Mouse (Mus musculus): Measurements from ENCODE around the gene St3gal6.

Gene St3gal6

DNA sequence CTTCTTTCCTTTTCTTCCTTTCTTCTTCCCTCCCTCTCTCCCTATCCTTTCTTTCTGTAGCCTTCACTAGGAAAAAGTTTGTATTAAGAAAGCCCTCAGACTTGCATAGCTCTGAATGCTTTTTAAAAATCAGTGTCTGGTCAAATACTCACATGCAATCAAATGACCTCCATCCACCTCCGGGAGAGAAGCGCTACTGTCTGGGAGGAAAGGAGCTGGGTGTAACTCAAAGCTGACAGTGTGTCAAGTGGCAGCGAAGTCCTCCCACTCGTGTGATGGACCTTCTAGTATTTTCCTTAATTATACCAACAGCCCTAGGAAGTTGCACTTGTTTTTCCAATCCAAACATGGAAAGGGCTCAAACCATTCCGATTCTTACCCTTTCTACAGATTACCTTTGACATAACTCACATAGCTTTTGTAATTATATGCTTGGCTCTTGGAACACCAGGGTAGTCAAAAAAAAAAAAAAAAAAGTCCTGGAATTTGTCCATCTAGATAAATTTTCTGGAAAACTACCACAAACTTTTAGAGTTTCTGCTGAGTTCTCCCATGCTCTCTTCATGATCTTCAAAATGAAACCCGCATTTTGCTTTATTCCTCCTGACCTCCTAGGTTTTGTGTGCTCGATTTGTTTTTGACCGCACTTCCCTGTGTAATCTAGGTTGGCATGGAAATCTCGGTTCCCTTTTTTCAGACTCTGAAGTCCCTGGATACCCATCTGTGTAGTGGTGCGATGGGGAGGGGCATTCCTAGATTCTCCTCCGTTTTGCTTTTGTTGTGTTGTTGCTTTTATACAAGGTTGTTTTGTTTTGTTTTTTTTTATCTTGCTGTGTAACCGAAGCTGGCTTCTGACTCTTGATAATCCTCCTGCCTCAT lies at the start of gene St3gal6:
TSS of gene St3gal6 (minus strand) at position 272 of the 879 bp plus-strand sequence.
- DNase-seq (ENCODE audit: low spot score in 2 of 2): no peak

- DNase-seq (ENCODE audit: low spot score in 2 of 2): no peak
Measured at GRCm38 (mm10) chr16:58570694-58571264, 46.7 kb upstream of the St3gal6 start.

GRCm38 (mm10) chr16:58561196-58561595 lies 37.2 kb upstream of the St3gal6 start:
- no peak for DNase-seq (ENCODE audit: low spot score in 2 of 2)

GRCm38 (mm10) chr16:58556067-58556830 lies 32.2 kb upstream of the St3gal6 start:
- no peak for DNase-seq (ENCODE audit: low spot score in 2 of 2)

GRCm38 (mm10) chr16:58554673-58555072 lies 30.6 kb upstream of the St3gal6 start:
- DNase-seq (ENCODE audit: low spot score in 2 of 2): no peak

GRCm38 (mm10) chr16:58548042-58548441 lies 24.0 kb upstream of the St3gal6 start:
- DNase-seq (ENCODE audit: low spot score in 2 of 2): no peak

DNA sequence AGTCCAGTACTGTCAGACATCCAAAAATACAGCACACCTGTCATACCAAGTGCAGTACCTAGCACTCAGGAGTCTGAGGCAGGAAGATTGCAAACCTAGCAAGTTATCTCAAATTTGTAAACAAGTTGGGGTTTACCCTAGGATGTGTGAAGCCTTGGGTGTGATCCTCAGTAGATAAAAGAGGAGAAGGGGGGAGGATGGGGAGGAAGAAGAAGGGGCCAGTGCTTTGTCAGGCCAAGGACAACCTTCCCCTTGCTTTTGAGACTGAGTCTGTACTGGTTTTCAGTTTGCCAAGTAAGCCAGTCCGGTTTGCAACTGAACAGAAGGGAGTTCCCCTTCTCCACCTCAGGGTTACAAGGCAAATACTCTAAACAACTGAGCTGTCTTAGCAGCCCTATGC lies 22.1 kb upstream of the St3gal6 start:
- DNase-seq (ENCODE audit: low spot score in 2 of 2): no peak

GRCm38 (mm10) chr16:58539490-58539889 lies 15.4 kb upstream of the St3gal6 start:
- no peak for DNase-seq (ENCODE audit: low spot score in 2 of 2)

DNA sequence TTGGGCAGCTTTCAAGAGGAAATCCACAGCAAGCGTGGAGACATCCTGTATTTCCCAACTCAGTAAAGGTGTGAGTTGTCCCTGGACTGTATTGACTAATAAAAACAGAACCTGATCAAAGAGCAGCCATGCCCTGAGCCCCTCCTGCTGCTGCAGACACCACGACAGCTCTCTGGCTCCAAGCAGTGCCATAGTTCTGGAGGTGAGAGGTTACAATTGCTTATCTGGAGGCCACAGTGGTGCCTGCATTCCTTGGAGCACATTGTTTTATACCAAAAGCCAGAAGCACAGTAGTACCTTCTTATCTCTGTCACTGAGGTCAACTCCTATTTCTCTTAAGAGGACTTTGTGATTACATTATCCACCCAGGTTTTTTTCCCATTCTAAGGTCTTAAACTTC lies 15.0 kb upstream of the St3gal6 start:
- no peak for DNase-seq (ENCODE audit: low spot score in 2 of 2)

DNA sequence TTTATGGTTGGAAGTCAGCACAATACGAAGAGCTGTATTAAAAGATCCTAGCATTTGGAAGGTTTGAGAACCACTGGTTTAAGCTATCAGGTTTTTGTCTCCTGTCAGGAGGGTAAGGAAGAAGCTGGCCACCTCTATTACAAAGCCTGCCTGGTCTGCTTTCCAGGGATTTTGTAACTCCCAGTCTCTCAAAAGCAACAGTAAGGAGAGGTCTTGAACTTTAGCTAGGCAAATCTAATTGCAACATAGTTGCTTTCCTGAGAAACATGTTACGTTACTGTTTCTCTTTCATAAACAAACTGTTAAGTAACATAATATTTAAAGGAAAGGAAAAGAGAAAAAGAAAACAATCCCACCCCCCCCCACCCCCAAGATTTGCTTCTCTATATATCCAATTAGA lies 12.0 kb upstream of the St3gal6 start:
- no peak for DNase-seq (ENCODE audit: low spot score in 2 of 2)

DNA sequence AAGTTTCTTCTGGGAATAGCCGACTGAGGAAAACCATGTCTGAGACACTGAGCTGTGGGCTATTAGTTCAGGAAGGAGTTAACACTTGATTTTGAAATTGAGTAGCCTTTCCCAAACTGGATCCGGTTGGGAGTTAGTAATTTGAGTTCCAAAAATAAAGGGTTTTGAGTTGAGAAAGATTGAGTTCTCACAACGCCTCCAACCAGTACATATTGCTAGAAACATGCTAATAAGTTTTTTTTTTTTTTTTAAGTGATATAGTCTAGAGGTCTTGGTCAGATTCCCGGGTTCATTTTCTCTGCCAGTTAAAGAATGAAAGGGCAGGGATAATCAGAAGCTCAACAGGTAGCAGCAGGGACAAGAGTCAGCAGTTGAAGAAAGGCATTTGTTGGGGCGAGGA lies 11.2 kb upstream of the St3gal6 start:
- no peak for DNase-seq (ENCODE audit: low spot score in 2 of 2)

DNA sequence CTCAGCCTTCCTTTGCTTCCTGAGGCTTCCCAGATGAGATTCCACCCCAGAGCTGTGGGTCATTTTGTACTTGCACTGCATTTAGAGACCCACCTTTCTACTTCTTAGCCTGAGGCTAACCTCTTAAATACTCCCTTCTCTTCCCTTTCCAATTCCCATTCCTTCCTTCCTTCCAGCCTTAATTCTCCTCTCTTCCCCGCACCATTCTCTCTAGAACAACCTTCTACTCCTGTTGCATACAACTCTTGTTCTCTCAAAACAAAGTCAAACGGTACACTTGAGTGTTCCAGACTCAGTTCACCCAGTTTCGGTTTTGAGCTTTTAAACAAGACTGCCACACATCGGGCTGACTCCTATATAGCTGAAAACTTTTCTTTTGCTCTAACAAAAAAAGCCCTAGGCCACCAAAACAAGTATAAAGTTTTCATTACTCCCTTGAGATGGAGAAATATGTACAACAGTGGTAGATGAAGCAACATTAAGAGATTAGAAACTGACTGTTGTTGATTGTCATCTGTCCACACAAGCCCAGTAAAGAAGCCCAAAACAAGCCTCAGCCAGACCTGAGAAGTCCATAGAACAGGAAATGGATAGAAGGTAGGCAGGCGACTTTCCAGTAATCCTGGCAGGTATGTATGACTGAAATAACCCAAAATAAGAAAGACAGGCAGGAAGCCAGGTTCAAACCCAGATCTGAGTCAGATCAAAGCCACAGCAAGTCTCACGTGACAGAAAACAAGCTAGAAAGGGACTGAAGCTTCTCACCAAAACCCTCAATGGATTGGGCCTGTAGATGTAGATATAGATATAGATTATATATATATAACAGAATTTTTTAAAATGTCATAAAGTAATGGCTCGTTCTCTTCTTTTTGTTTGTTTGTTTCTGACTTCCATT lies 10.5 kb upstream of the St3gal6 start:
- DNase-seq (ENCODE audit: low spot score in 2 of 2): no peak

- DNase-seq (ENCODE audit: low spot score in 2 of 2): no peak
Measured at GRCm38 (mm10) chr16:58533742-58534141, 9.7 kb upstream of the St3gal6 start.

- DNase-seq (ENCODE audit: low spot score in 2 of 2): no peak
Measured at GRCm38 (mm10) chr16:58533254-58533653, 9.2 kb upstream of the St3gal6 start.

GRCm38 (mm10) chr16:58532511-58532910 lies 8.5 kb upstream of the St3gal6 start:
- no peak for DNase-seq (ENCODE audit: low spot score in 2 of 2)

DNA sequence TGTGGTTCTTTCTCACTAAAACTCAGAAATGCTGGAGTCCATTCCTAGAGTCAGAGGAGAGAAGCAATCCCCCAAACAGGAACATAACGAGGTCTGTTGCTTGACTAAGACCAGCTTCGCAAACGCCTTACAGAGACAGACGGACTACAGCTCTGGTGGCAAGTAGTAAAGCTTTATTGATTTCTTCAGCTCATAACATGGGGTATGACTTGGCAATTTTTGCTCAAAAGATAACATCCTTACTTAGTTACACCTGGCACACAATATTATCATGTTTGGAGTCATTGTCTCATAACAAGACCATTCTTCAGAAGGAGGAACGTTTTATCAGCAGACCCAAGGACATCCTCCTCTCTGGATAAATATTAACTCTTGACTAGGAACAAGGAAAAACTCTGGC lies 3.8 kb upstream of the St3gal6 start:
- DNase-seq (ENCODE audit: low spot score in 2 of 2): no peak

DNA sequence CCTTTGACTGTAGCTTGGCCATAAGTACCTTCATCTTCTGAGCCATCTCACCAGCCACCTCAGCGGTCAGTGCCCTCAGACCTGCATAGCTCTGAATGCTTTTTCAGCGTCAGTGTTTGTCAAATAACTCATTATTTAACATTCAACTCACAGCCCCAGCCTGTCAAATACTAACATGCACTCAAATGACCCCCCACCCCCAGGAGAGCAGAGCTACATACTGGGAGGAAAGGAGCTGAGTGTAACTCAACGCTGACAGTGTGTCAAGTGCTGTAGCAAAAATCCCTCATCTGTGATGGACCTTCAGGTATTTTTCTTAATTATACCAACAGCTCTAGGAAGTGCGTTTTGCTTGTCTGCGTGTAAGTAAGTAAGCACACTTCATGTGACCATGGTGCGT lies 2.7 kb upstream of the St3gal6 start:
- no peak for DNase-seq (ENCODE audit: low spot score in 2 of 2)

DNA sequence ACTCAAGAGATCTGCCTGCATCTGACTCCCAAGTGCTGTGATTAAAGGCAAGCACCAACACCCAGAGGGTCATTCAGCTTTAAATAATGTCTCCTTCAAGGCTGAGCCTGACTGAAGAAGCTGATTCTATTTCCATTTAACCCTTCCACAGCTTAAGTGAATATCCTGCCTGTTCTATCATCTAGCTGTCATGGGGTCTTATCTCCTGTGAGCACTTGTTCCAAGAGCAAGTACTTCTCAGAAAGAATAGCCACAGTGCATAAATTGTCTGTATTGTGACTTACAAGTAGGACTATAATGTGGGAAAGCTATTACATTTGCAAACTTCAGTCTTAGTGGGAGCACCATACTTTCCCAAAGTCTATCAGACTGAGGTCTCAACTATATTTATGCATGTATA lies 1.8 kb upstream of the St3gal6 start:
- DNase-seq (ENCODE audit: low spot score in 2 of 2): no peak

GRCm38 (mm10) chr16:58523044-58523859 lies 791 bp downstream of the St3gal6 start:
- DNase-seq (ENCODE audit: low spot score in 2 of 2): peak; percentile 70 to 72

DNA sequence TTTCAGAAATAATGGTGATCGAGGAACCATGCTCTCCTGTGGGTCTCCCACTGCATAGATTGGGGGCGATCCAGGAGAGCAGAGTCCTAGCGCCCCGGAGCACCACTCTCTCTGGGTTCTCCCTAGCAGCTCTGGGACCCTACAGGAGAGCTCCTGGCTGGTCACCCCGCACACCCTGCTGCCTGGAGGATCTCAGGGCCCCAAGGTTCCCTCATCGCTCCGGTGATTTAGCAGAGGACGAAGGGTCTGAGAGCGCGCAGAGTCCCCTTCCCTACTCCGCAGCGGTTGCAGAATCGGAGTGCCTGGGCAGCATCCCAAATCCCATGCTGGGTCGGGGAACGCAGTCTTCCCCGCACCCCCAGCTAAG lies 1.4 kb downstream of the St3gal6 start:
- DNase-seq (ENCODE audit: low spot score in 2 of 2): peak; percentile 46 to 54

DNA sequence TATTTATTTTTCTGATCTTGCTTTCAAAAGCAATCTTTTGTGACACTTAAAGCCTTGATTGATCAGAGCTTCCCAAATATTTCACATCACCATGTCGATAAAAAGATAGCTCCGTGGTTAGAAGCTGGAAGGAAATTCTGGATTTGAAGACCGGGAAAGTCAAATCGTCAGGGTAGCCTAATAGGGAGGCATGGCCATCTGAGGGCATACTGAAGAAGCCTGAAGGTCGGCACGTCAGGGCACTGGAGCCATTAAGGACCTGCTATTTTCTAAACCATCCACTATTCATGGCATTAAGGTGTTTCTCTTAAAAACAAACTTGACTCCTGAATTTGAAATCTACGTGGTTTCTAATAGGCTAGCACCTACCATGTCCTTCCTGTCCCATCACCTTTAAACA lies 2.1 kb downstream of the St3gal6 start:
- no peak for DNase-seq (ENCODE audit: low spot score in 2 of 2)

Measured in spleen, postnatal 10 days (tissue).